Mouse (Mus musculus) hindbrain, postnatal 0 days (tissue): ENCODE results near the gene Defb9. TPM values are rescaled to one million over a fixed set of nuclear protein-coding genes. Genes with fewer than 3 reads are reported as not detected.

Experiments
- polyA plus RNA-seq: library from polyadenylated mRNA; unstranded; fragments of >200 nt; fragmentation: Nextera tagmentation; extraction: Ambion mirVana; gene quantifications from 2 replicates; pipeline ENCODE4 v1.2.1, GENCODE M21; 2015
- total RNA-seq: library from RNA; depleted of rRNA; stranded (reverse); fragments of >200 nt; gene quantifications from 2 replicates; pipeline ENCODE4 v1.2.3, GENCODE M21; 2014; rRNA removed

Gene Defb9
- total and polyA plus RNA-seq, 2 experiments from 2014 or later: 5.8 TPM; not detected in 1

Other genes with a start within 250 kb of the Defb9 start
- gene Defa17, start 229.6 kb downstream of the Defb9 start, total RNA-seq: not detected in 2 replicates
- not detected in 2 replicates for gene Defa17, start 229.6 kb downstream of the Defb9 start, polyA plus RNA-seq
- gene Defa34, start 219.6 kb downstream of the Defb9 start, total RNA-seq: not detected in 2 replicates
- not detected in 2 replicates for gene Defa34, start 219.6 kb downstream of the Defb9 start, polyA plus RNA-seq
- not detected in 2 replicates for gene AY761184, start 181.8 kb downstream of the Defb9 start, total RNA-seq
- not detected in 2 replicates for gene AY761184, start 181.8 kb downstream of the Defb9 start, polyA plus RNA-seq
- not detected in 2 replicates for gene Defa24, start 150.9 kb downstream of the Defb9 start, total RNA-seq
- gene Defa24, start 150.9 kb downstream of the Defb9 start, polyA plus RNA-seq: not detected in 2 replicates
- gene Defb50, start 61.9 kb downstream of the Defb9 start, total RNA-seq: not detected in 2 replicates
- not detected in 2 replicates for gene Defb50, start 61.9 kb downstream of the Defb9 start, polyA plus RNA-seq
- not detected in 2 replicates for gene Defb2, start 45.5 kb downstream of the Defb9 start, total RNA-seq
- not detected in 2 replicates for gene Defb2, start 45.5 kb downstream of the Defb9 start, polyA plus RNA-seq
- not detected in 2 replicates for gene Defb10, start 26.5 kb downstream of the Defb9 start, total RNA-seq
- gene Defb10, start 26.5 kb downstream of the Defb9 start, polyA plus RNA-seq: 0.82 and 1.3 TPM in 2 replicates
- gene Defb11, start 21.0 kb upstream of the Defb9 start, total RNA-seq: not detected in 2 replicates
- 46.2 and 47.6 TPM in 2 replicates for gene Defb11, start 21.0 kb upstream of the Defb9 start, polyA plus RNA-seq
- not detected in 2 replicates for gene Defb15, start 47.3 kb upstream of the Defb9 start, total RNA-seq
- gene Defb15, start 47.3 kb upstream of the Defb9 start, polyA plus RNA-seq: not detected in 2 replicates
- not detected in 2 replicates for gene Defb35, start 52.9 kb upstream of the Defb9 start, total RNA-seq
- gene Defb35, start 52.9 kb upstream of the Defb9 start, polyA plus RNA-seq: not detected in 2 replicates
- gene Defb13, start 61.3 kb upstream of the Defb9 start, total RNA-seq: not detected in 2 replicates
- gene Defb13, start 61.3 kb upstream of the Defb9 start, polyA plus RNA-seq: not detected in 2 replicates
- not detected in 2 replicates for gene Fam90a1a, start 73.3 kb upstream of the Defb9 start, total RNA-seq
- gene Fam90a1a, start 73.3 kb upstream of the Defb9 start, polyA plus RNA-seq: not detected in 2 replicates
- not detected in 2 replicates for gene Ccdc70, start 84.4 kb upstream of the Defb9 start, total RNA-seq
- gene Ccdc70, start 84.4 kb upstream of the Defb9 start, polyA plus RNA-seq: not detected in 2 replicates
- gene Atp7b, start 174.9 kb upstream of the Defb9 start, total RNA-seq: 6.3 and 8.4 TPM in 2 replicates
- gene Atp7b, start 174.9 kb upstream of the Defb9 start, polyA plus RNA-seq: 2.4 and 2.6 TPM in 2 replicates
- gene Alg11, start 175.3 kb upstream of the Defb9 start, total RNA-seq: 36.2 and 36.6 TPM in 2 replicates
- gene Alg11, start 175.3 kb upstream of the Defb9 start, polyA plus RNA-seq: 29.2 and 36.1 TPM in 2 replicates
- gene Nek5, start 239.6 kb upstream of the Defb9 start, total RNA-seq: 1.5 and 1.8 TPM in 2 replicates
- 1.6 and 1.8 TPM in 2 replicates for gene Nek5, start 239.6 kb upstream of the Defb9 start, polyA plus RNA-seq